Mouse (Mus musculus) limb, embryonic 13.5 days (tissue): Measurements from ENCODE around the gene Alox5. TPM values are rescaled to one million over a fixed set of nuclear protein-coding genes. Genes with fewer than 3 reads are reported as not detected.

Experiments
- ATAC-seq: fragments of 200-750 bp; cut with Nextera tagmentation; 2 replicates; pipeline ENCODE4 v1.8.0; 2017; ENCODE audit warnings: low read depth, moderate number of reproducible peaks, moderate TSS enrichment; ENCODE audit not compliant: low FRiP score
- H3K27ac ChIP-seq: fragments of 300-500 bp; sonication (generic); 2 replicates; pipeline ENCODE4 v1.5.1; 2015; ENCODE audit warnings: inconsistent platforms, mild to moderate bottlenecking, moderate library complexity
- H3K27me3 ChIP-seq: fragments of 300-500 bp; sonication (generic); 2 replicates; pipeline ENCODE4 v1.6.1; 2015; ENCODE audit warnings: mild to moderate bottlenecking, inconsistent platforms
- H3K36me3 ChIP-seq: fragments of 300-500 bp; sonication (generic); 2 replicates; pipeline ENCODE4 v1.6.1; 2015; ENCODE audit warnings: inconsistent platforms, mild to moderate bottlenecking, moderate library complexity
- H3K4me1 ChIP-seq: fragments of 300-500 bp; sonication (generic); 2 replicates; pipeline ENCODE4 v1.6.1; 2015; ENCODE audit warnings: inconsistent platforms
- H3K4me2 ChIP-seq: fragments of 300-500 bp; sonication (generic); replicated peaks from 2 replicates; pipeline ENCODE4 v1.6.1; 2015; ENCODE audit warnings: inconsistent platforms, mild to moderate bottlenecking, moderate library complexity
- H3K4me3 ChIP-seq: fragments of 300-500 bp; sonication (generic); 2 replicates; pipeline ENCODE4 v1.5.1; 2015; ENCODE audit warnings: moderate library complexity, mild to moderate bottlenecking, inconsistent platforms
- H3K9ac ChIP-seq: fragments of 300-500 bp; sonication (generic); 2 replicates; pipeline ENCODE4 v1.6.1; 2015; ENCODE audit warnings: mild to moderate bottlenecking, inconsistent platforms
- H3K9me3 ChIP-seq: fragments of 300-500 bp; sonication (generic); 2 replicates; pipeline ENCODE4 v1.6.1; 2016; ENCODE audit warnings: inconsistent platforms
- WGBS: fragments of 180-500 bp; shearing (Covaris S2); methylation state at CpG from one replicate; pipeline ENCODE4 v1.1.7; 2015; 5-methylcytosine and 5-hydroxymethylcytosine counted together
- polyA plus RNA-seq: library from polyadenylated mRNA; unstranded; fragments of >200 nt; fragmentation: Nextera tagmentation; extraction: Ambion mirVana; gene quantifications from 2 replicates; pipeline ENCODE4 v1.2.1, GENCODE M21; 2015

The Alox5 gene
- polyA plus RNA-seq, 1 experiment from 2014 or later, result 1.7 TPM

DNA sequence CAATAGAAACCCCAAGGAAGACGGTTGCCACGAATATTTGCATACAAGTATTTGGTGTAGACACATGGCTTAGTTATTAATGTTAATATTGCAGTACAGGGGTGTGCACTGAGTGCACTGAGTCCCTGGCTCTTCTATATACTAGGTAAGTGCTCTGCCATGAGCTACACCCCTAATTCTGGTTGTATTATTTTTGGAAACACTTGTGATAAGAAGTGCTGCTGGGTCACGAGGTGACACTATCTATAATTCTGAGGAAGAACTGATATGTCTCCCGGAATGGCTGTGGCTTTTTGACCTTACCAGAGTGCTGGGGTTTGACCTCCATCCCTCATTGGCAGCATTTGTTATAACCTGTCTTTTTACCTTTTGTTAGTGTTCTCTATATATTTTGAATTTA lies 20.1 kb downstream of the Alox5 start:
- no peak for ATAC-seq
- 77% methylated on average over 4 of the region's 4 CpGs for WGBS
- no peak overlapping the region for H3K9ac ChIP-seq

DNA sequence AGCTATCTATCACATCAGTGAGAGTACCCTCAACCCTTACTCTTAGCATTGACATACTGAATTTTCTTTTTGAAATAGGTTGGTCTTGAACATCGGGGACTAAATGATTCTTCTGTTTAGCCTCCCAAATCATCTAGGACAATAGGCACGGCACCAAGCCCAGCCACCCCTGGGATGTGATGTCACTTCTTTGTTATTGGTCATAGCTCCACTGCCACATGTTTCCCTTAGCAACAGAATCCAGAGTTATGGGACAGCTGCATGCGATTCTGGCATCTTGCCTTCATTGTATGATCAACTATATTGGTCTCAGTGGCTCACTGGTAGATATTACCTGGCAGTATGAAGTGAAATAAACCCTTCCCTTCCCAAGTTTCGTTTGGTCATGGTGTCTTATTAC lies 20.5 kb downstream of the Alox5 start:
- ATAC-seq, result no peak
- Histone ChIP-seq H3K36me3 (no peaks in the 10 kb centered on the region), H3K4me3 (no peak overlapping the region), H3K27ac (no peak overlapping the region), H3K27me3 (no peaks in the 10 kb centered on the region), H3K9me3 (no peaks in the 10 kb centered on the region), H3K9ac (no peak overlapping the region), H3K4me1 (no peaks in the 10 kb centered on the region), H3K4me2 (no peak overlapping the region)
- 72% methylated on average over 4 of the region's 4 CpGs for WGBS

More for the DNA sequence above, 20.1 kb downstream of the Alox5 start:
- H3K4me3 ChIP-seq, result no peak overlapping the region
- H3K36me3 ChIP-seq, result no peaks in the 10 kb centered on the region
- H3K27ac ChIP-seq, result no peak overlapping the region
- no peaks in the 10 kb centered on the region for H3K4me1 ChIP-seq
- H3K9me3 ChIP-seq, result no peaks in the 10 kb centered on the region
- no peak overlapping the region for H3K4me2 ChIP-seq
- H3K27me3 ChIP-seq, result no peaks in the 10 kb centered on the region

DNA sequence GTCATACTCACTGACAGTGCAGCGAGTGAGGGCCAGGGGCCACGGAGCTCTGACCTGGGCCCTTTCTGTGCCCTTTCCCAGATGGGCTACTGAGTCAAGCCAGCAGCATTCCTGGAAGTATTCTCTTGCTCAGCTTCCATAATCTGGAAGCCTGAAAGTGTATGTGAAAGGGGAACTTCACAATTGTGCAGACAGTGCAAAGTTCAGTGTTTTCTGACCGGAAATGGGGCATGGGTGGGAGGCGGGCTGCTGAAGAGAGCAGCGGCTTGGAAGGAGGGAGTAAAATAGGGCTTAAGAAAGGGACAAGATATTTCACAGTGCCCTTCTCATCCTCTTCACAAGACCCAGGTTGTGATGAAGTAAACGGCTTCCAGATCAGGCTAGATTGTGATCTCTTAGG lies 21.4 kb downstream of the Alox5 start:
- Histone ChIP-seq H3K9me3 (no peaks in the 10 kb centered on the region), H3K36me3 (no peaks in the 10 kb centered on the region), H3K9ac (no peak overlapping the region), H3K27me3 (no peaks in the 10 kb centered on the region), H3K4me1 (no peaks in the 10 kb centered on the region), H3K4me3 (no peak overlapping the region), H3K4me2 (no peak overlapping the region), H3K27ac (no peak overlapping the region)
- 85% methylated on average over 6 of the region's 6 CpGs for WGBS
- ATAC-seq, result no peak

DNA sequence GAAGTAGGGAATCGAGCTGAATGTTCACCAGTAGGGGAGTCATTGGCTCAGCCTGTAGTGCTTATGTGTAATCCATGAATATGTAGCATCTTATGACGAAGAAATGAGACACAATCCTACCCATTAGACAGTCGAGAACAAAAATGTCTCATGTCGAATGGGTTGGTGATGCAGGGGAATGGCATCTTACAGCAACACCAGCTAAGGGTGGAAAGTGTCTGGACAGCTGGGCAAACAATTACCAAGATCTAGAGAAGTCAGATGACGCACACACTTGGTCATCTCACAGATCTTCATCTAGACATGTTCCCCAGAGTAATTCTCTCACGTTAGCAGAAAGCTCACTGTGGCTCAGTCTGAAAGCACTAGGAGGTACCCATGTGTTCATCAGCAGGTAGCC lies 22.1 kb downstream of the Alox5 start:
- Histone ChIP-seq H3K27ac (no peak overlapping the region), H3K4me2 (no peak overlapping the region), H3K9ac (no peak overlapping the region), H3K9me3 (no peaks in the 10 kb centered on the region), H3K27me3 (no peaks in the 10 kb centered on the region), H3K36me3 (no peaks in the 10 kb centered on the region), H3K4me3 (no peak overlapping the region), H3K4me1 (no peaks in the 10 kb centered on the region)
- no peak for ATAC-seq
- 79% methylated on average over 6 of the region's 6 CpGs for WGBS

DNA sequence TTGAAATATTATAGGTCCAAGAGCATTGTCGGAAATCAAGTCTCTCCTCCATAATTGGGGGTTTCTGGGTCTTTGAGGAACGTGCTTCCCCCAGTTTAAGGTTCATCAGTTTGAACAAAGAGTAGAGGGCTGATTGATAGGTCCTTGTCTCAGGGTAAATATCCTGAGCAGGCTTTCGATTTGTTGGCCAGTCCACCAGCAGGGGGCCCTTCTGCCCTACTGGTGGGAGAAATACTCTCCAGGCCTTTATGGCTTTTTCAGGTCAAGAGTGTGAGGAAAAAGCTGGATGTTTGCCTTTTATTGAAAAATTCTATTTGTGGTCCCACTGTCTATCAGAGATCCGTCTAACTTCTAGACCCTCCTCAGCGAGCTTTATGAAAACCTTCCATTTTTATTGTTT lies 32.7 kb downstream of the Alox5 start:
- Histone ChIP-seq H3K9ac (no peak overlapping the region), H3K4me2 (no peak overlapping the region), H3K4me3 (no peak overlapping the region), H3K9me3 (peaks cover 5% of the 10 kb centered on the region; the same call in 1 of the 2 replicates), H3K36me3 (no peaks in the 10 kb centered on the region), H3K4me1 (no peaks in the 10 kb centered on the region), H3K27me3 (no peaks in the 10 kb centered on the region), H3K27ac (no peak overlapping the region)
- no peak for ATAC-seq
- WGBS, result 66% methylated on average over 5 of the region's 5 CpGs

DNA sequence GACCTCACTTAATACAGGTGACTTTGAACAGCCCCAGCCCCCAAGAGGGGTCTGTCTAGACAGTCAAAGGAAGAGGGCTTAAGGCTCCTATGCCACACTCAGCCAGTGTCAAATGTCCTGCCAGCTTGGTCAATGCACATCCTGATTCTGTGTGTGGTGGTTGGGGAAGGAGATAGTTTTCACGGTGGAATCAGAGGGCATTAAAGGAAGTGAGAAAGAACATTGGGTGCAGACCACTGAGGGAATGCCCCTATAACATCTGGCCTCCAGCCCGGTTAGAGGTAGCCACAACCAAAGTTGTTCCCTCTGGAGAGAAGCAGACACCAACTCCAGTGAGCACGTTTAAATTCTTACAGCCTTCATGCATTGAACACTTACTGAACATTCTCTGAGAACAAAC lies 33.4 kb downstream of the Alox5 start:
- Histone ChIP-seq H3K27me3 (no peaks in the 10 kb centered on the region), H3K4me2 (no peak overlapping the region), H3K9ac (no peak overlapping the region), H3K9me3 (peaks cover 4% of the 10 kb centered on the region; the same call in 1 of the 2 replicates), H3K27ac (no peak overlapping the region), H3K36me3 (no peaks in the 10 kb centered on the region), H3K4me1 (no peaks in the 10 kb centered on the region), H3K4me3 (no peak overlapping the region)
- 85% methylated on average over 3 of the region's 3 CpGs for WGBS
- no peak for ATAC-seq

DNA sequence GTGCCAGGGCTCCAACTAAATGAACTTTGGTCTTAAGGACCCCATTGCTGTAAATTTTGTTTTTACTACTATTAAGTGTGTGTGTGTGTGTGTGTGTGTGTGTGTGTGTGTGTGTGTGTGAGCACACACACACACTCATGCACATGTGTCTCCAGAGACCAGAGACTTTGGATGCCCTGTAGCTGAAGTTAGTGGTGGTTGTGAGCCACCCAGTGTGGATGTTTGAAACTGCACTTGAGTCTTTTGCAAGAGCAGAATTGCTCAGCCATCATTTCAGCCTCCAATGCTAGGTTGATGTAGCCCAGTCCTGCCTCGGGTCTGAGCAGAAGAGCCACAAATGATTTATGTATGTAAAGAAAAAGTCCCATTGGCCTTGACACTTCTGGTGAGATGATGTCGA lies 37.3 kb downstream of the Alox5 start:
- Histone ChIP-seq H3K4me3 (no peak overlapping the region), H3K36me3 (no peaks in the 10 kb centered on the region), H3K4me1 (no peaks in the 10 kb centered on the region), H3K9me3 (no peaks in the 10 kb centered on the region), H3K4me2 (no peak overlapping the region), H3K27ac (no peak overlapping the region), H3K27me3 (no peaks in the 10 kb centered on the region), H3K9ac (no peak overlapping the region)
- WGBS, result 66% methylated on average over 2 of the region's 2 CpGs
- ATAC-seq, result no peak

DNA sequence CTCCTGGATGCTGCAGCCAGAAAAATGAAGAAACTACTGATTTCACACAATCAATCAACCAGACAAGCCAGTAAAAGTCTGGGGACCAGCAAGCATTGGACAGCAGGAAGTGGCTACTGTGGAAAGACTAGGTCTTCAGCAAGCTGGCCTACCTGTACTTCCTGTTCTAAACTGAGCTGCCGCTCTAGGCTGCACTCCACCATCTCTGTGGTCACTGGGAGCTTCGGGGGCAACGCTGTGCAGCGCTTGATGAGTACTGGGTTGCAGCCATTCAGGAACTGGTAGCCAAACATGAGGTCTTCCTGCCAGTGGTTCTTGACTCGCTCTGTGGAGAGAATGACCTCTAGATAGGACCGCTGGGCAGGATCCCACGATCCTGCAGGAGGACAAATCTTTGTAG lies 38.0 kb downstream of the Alox5 start:
- Histone ChIP-seq H3K27me3 (no peaks in the 10 kb centered on the region), H3K27ac (no peak overlapping the region), H3K4me2 (no peak overlapping the region), H3K36me3 (no peaks in the 10 kb centered on the region), H3K4me1 (no peaks in the 10 kb centered on the region), H3K9me3 (no peaks in the 10 kb centered on the region), H3K9ac (no peak overlapping the region), H3K4me3 (no peak overlapping the region)
- WGBS, result 88% methylated on average over 7 of the region's 7 CpGs
- no peak for ATAC-seq

DNA sequence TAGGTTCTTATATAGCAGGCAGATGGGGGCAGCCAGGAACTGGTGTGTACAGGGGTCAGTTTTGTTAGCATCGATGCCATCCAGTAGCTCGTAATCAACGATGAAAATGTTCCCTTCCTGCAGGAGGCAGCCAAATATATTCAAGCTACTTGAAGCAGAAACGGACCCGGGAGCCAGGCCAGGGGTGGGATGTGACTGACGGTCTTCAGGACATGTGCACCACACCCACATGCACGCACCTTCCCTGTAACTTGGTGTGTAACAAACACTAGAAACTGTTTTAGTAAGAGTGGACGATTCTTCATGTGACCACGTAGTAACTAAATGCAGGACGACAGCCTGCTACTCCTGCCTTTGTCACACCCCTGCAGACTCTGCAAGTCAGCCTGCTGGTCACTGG lies 40.7 kb downstream of the Alox5 start:
- H3K36me3 ChIP-seq, result no peaks in the 10 kb centered on the region
- no peak overlapping the region for H3K4me2 ChIP-seq
- ATAC-seq, result no peak
- no peaks in the 10 kb centered on the region for H3K4me1 ChIP-seq
- WGBS, result 85% methylated on average over 10 of the region's 10 CpGs
- H3K9me3 ChIP-seq, result no peaks in the 10 kb centered on the region
- H3K27ac ChIP-seq, result no peak overlapping the region
- H3K4me3 ChIP-seq, result no peak overlapping the region
- H3K9ac ChIP-seq, result no peak overlapping the region
- no peaks in the 10 kb centered on the region for H3K27me3 ChIP-seq

DNA sequence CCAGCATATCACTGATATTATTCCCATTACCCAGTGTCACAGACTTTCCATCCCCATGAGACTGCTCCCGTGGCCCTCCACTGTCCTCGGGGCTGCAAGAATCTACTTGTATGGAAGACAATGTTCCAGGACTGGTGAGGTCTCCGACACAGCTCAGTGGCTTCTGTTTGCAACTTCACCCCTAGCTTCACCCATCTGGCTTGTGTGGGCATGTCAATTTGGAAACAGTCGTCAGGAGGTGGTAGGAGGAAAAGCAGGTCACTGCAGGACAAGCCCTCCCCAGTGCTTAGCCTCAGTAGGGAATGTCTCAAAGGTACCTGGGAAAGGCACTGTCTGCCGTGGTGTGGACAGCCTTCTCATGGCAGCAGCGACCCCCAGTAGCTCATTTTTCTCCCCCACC lies 41.3 kb downstream of the Alox5 start:
- Histone ChIP-seq H3K9me3 (no peaks in the 10 kb centered on the region), H3K27ac (no peak overlapping the region), H3K4me1 (no peaks in the 10 kb centered on the region), H3K4me3 (no peak overlapping the region), H3K36me3 (no peaks in the 10 kb centered on the region), H3K9ac (no peak overlapping the region), H3K4me2 (no peak overlapping the region), H3K27me3 (no peaks in the 10 kb centered on the region)
- WGBS, result 54% methylated on average over 6 of the region's 6 CpGs
- no peak for ATAC-seq

DNA sequence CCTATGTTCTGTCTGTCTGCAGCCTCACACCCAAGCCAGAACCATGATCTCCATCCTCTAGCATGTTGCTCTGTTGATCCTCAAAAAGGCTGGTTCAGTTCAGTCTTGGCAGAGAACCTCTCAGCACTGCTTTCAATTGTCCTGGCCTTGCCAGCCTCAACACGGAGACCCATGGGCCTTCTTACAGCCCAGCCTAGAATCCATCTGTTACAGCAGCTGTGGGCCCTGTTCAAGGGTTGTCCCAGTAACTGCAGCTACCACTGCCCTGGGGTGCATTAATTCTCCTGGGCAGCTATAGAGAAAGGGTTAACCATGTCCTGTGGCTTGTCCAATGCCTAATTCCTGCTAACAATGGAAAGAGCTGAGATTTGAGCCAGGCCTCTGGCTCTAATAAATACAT lies 42.5 kb downstream of the Alox5 start:
- WGBS, result 57% methylated on average over 1 of the region's 1 CpGs
- no peak for ATAC-seq

DNA sequence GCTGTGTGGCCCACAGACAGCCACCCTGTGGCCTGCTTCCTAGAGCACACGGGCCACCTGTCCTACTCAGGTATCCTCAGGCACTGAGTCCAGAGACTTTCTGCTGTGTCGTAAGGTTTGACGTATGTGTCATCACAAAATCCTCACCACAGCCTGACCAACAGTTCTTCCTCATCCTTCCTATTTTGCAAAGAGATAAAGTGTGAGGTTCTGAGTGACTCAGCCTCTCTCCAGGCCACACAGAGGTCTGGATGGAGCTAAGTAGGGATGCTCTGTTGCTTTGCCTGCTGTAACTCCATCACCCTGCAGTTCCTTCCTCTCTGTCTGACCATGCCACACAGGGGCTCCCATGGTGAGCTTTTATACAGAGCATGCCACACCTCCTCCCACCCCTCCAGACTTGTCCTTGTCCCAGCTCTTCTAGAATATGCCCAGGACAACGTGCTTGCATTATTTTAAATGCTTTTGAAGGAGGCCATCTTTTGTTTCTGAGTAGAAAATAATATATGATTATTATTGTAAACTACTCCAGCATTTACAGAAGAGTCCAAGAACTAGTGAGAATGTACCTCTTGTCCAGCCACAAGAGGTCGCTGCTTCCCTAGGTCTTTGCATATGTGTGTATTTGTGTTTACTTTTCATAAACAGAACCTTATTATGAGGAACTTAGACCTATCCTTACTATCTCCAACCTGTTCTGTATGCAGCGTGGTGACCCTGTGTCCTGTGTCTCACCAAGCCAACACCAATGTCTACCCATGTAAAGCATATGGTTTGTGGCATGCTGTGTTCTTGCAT lies 43.3 kb downstream of the Alox5 start:
- Histone ChIP-seq H3K27ac (no peak overlapping the region), H3K27me3 (no peaks in the 10 kb centered on the region), H3K9ac (no peak overlapping the region), H3K4me3 (no peak overlapping the region), H3K4me1 (no peaks in the 10 kb centered on the region), H3K4me2 (no peak overlapping the region), H3K9me3 (no peaks in the 10 kb centered on the region), H3K36me3 (0 out of 2 replicates have a peak, but pooled peaks cover under 1% of the 10 kb centered on the region)
- 67% methylated on average over 6 of the region's 6 CpGs for WGBS
- ATAC-seq, result no peak

More for the DNA sequence above, 42.5 kb downstream of the Alox5 start:
- Histone ChIP-seq H3K4me2 (no peak overlapping the region), H3K4me1 (no peaks in the 10 kb centered on the region), H3K36me3 (no peaks in the 10 kb centered on the region), H3K9ac (no peak overlapping the region), H3K27ac (no peak overlapping the region), H3K4me3 (no peak overlapping the region), H3K9me3 (no peaks in the 10 kb centered on the region), H3K27me3 (no peaks in the 10 kb centered on the region)

DNA sequence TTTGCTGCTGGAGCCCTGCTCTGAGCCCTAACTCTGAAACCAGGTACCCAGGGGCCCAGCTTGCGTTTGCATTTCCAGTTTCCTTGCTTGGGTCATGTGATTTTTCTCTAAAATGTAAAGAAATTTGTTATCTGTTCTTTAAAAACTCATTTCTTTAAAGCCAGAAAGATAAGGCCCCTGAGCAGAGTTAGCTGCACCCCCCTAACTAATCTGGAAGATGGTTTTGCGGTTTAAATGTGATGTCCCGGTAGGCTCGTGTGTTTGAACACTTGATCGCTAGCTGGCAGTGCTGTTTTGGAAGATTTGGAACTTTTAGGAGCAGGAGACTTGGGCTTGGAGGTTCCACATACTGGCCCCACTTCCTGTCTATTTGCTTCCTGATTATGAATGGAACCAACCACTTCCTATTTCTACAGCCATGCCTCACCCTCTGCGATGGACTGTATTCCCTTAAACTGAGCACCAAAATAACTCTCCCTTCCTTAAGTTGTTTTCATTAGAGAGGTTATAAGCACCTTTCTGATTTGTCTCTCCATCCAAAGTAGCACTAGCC lies 44.9 kb downstream of the Alox5 start:
- 0 out of 2 replicates have a peak, but pooled peaks cover 3% of the 10 kb centered on the region for H3K36me3 ChIP-seq
- no peaks in the 10 kb centered on the region for H3K9me3 ChIP-seq
- ATAC-seq, result no peak
- no peak overlapping the region for H3K4me2 ChIP-seq
- H3K9ac ChIP-seq, result no peak overlapping the region
- no peak overlapping the region for H3K4me3 ChIP-seq
- H3K27ac ChIP-seq, result no peak overlapping the region
- no peaks in the 10 kb centered on the region for H3K4me1 ChIP-seq
- WGBS, result 80% methylated on average over 6 of the region's 6 CpGs
- no peaks in the 10 kb centered on the region for H3K27me3 ChIP-seq
